Mouse (Mus musculus): ENCODE data around the gene Awat2.

DNA sequence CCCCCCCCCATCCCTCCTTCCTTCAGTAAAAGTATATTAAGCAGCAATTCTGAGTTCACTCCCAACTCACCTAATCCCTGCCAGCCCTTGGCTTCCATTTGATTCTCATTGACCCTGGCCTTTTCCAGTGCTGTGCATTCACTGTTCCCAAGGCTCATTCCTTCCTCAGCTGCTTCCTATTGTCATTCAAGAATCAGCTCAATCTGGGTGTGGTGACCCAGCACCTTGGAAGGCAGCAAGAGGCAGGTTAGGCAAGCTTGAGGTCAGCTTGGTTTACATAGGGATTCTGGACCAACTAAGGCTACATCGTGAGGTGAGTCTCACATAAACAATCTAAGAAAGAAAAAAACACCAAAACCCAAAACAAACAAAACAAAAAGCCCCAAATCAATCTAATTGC lies 33.3 kb downstream of the Awat2 start:
- TF ChIP-seq CTCF (IDR thresholded peaks at IDR 0.05; ENCODE audit: low read depth) (no peak), EP300 (optimal IDR thresholded peaks at IDR 0.05) (no peak)

Measured in stomach, postnatal 0 days (tissue).